Mouse (Mus musculus) midbrain, postnatal 0 days (tissue): ENCODE results near the gene Il15. TPM values are rescaled to one million over a fixed set of nuclear protein-coding genes. Genes with fewer than 3 reads are reported as not detected.

ENCODE experiments used
- ATAC-seq: fragments of 200-750 bp; cut with Nextera tagmentation; 2 replicates; pipeline ENCODE4 v1.8.0; 2017; ENCODE audit warnings: moderate number of reproducible peaks, mild to moderate bottlenecking, moderate TSS enrichment, moderate library complexity; ENCODE audit not compliant: low FRiP score
- DNase-seq: peaks from one replicate; pipeline ENCODE4 v3.0.0-alpha.2; 2015; ENCODE audit warnings: low spot score
- H3K27ac ChIP-seq: fragments of 300-500 bp; sonication (generic); 2 replicates; pipeline ENCODE4 v1.5.1; 2014; ENCODE audit warnings: low read depth, mild to moderate bottlenecking, low read length, mixed read lengths
- H3K27me3 ChIP-seq: fragments of 300-500 bp; sonication (generic); 2 replicates; pipeline ENCODE4 v1.6.1; 2014; ENCODE audit warnings: low read length, control low read depth, mixed read lengths; ENCODE audit not compliant: insufficient read depth
- H3K36me3 ChIP-seq: fragments of 300-500 bp; sonication (generic); 2 replicates; pipeline ENCODE4 v1.6.1; 2014; ENCODE audit warnings: low read length, control low read depth, mixed read lengths; ENCODE audit not compliant: insufficient read depth
- H3K4me1 ChIP-seq: fragments of 300-500 bp; sonication (generic); 2 replicates; pipeline ENCODE4 v1.6.1; 2014; ENCODE audit warnings: mild to moderate bottlenecking, control low read depth, antibody characterized with exemption, low read length, mixed read lengths; ENCODE audit not compliant: insufficient read depth
- H3K4me2 ChIP-seq: fragments of 300-500 bp; sonication (generic); 2 replicates; pipeline ENCODE4 v1.6.1; 2014; ENCODE audit warnings: low read depth, mild to moderate bottlenecking, low read length, mixed read lengths; ENCODE audit not compliant: poor library complexity, severe bottlenecking
- H3K4me3 ChIP-seq: fragments of 300-500 bp; sonication (generic); 2 replicates; pipeline ENCODE4 v1.5.1; 2014; ENCODE audit warnings: low read depth, mild to moderate bottlenecking, low read length, moderate library complexity
- H3K9ac ChIP-seq: fragments of 300-500 bp; sonication (generic); replicated peaks from 2 replicates; pipeline ENCODE4 v1.6.1; 2014; ENCODE audit warnings: mild to moderate bottlenecking, low read length, moderate library complexity, mixed read lengths; ENCODE audit not compliant: poor library complexity, severe bottlenecking
- H3K9me3 ChIP-seq: fragments of 300-500 bp; sonication (generic); 2 replicates; pipeline ENCODE4 v1.6.1; 2016; ENCODE audit warnings: low read length, control low read depth
- CTCF ChIP-seq: IDR thresholded peaks from 2 replicates; pipeline ENCODE4 v1.5.1; 2016; ENCODE audit warnings: antibody characterized with exemption, mild to moderate bottlenecking
- WGBS: fragments of 180-500 bp; shearing (Covaris S2); extraction: QIAGEN DNeasy Blood & Tissue Kit; methylation state at CpG from one replicate; pipeline ENCODE4 v1.1.7; 2014; 5-methylcytosine and 5-hydroxymethylcytosine counted together
- polyA plus RNA-seq: library from polyadenylated mRNA; unstranded; fragments of >200 nt; fragmentation: Nextera tagmentation; extraction: Ambion mirVana; gene quantifications from 2 replicates; pipeline ENCODE4 v1.2.1, GENCODE M21; 2015
- total RNA-seq: library from RNA; depleted of rRNA; stranded (reverse); fragments of >200 nt; gene quantifications from 2 replicates; pipeline ENCODE4 v1.2.3, GENCODE M21; 2014

Gene Il15
- total and polyA plus RNA-seq, 2 experiments from 2014 or later, result 1.2 to 1.9 TPM

GRCm38 (mm10) chr8:82382316-82382715, 20.7 kb downstream of the Il15 start:
- Histone ChIP-seq H3K9ac (no peak overlapping the region), H3K4me1 (no peaks in the 10 kb centered on the region), H3K27me3 (no peaks in the 10 kb centered on the region), H3K9me3 (no peaks in the 10 kb centered on the region), H3K36me3 (no peaks in the 10 kb centered on the region), H3K27ac (no peak overlapping the region), H3K4me2 (no peak overlapping the region), H3K4me3 (no peak overlapping the region)
- no peak for TF ChIP-seq CTCF
- ATAC-seq (no peak), DNase-seq (no peak)
- WGBS, result 54% methylated on average over 2 of the region's 2 CpGs

- Histone ChIP-seq H3K27ac (no peak overlapping the region), H3K9me3 (no peaks in the 10 kb centered on the region), H3K36me3 (no peaks in the 10 kb centered on the region), H3K4me2 (no peak overlapping the region), H3K27me3 (no peaks in the 10 kb centered on the region), H3K4me1 (no peaks in the 10 kb centered on the region), H3K9ac (no peak overlapping the region), H3K4me3 (no peak overlapping the region)
- no peak for ATAC-seq
- 86% methylated on average over 4 of the region's 4 CpGs for WGBS
- DNase-seq, result no peak
- no peak for TF ChIP-seq CTCF
Observed at GRCm38 (mm10) chr8:82374470-82374869, 28.6 kb downstream of the Il15 start.

- no peak overlapping the region for H3K4me3 ChIP-seq
- no peak for TF ChIP-seq CTCF
- H3K27me3 ChIP-seq, result no peaks in the 10 kb centered on the region
- no peaks in the 10 kb centered on the region for H3K36me3 ChIP-seq
- ATAC-seq, result no peak
- 92% methylated on average over 6 of the region's 6 CpGs for WGBS
- no peak overlapping the region for H3K9ac ChIP-seq
- H3K4me2 ChIP-seq, result no peak overlapping the region
- no peaks in the 10 kb centered on the region for H3K4me1 ChIP-seq
- H3K27ac ChIP-seq, result no peak overlapping the region
- no peaks in the 10 kb centered on the region for H3K9me3 ChIP-seq
- DNase-seq, result no peak
Observed at GRCm38 (mm10) chr8:82372846-82373245, 30.2 kb downstream of the Il15 start.

GRCm38 (mm10) chr8:82370657-82371056, 32.4 kb downstream of the Il15 start:
- no peaks in the 10 kb centered on the region for H3K27me3 ChIP-seq
- no peak overlapping the region for H3K4me2 ChIP-seq
- no peak for TF ChIP-seq CTCF
- H3K4me1 ChIP-seq, result no peaks in the 10 kb centered on the region
- no peak for ATAC-seq
- H3K4me3 ChIP-seq, result no peak overlapping the region
- H3K9me3 ChIP-seq, result no peaks in the 10 kb centered on the region
- H3K9ac ChIP-seq, result no peak overlapping the region
- WGBS, result 85% methylated on average over 6 of the region's 6 CpGs
- DNase-seq, result no peak
- H3K27ac ChIP-seq, result no peak overlapping the region
- no peaks in the 10 kb centered on the region for H3K36me3 ChIP-seq

GRCm38 (mm10) chr8:82361061-82361460, 42.0 kb downstream of the Il15 start:
- H3K27me3 ChIP-seq, result no peaks in the 10 kb centered on the region
- DNase-seq (no peak), ATAC-seq (no peak)
- H3K9me3 ChIP-seq, result no peaks in the 10 kb centered on the region
- no peak overlapping the region for H3K27ac ChIP-seq
- no peaks in the 10 kb centered on the region for H3K4me1 ChIP-seq
- no peak overlapping the region for H3K4me3 ChIP-seq
- WGBS, result 89% methylated on average over 1 of the region's 1 CpGs
- no peaks in the 10 kb centered on the region for H3K36me3 ChIP-seq
- no peak overlapping the region for H3K4me2 ChIP-seq
- TF ChIP-seq CTCF, result no peak
- H3K9ac ChIP-seq, result no peak overlapping the region

GRCm38 (mm10) chr8:82356091-82356490, 46.9 kb downstream of the Il15 start:
- Histone ChIP-seq H3K27ac (no peak overlapping the region), H3K4me1 (no peaks in the 10 kb centered on the region), H3K27me3 (no peaks in the 10 kb centered on the region), H3K4me2 (no peak overlapping the region), H3K9ac (no peak overlapping the region), H3K36me3 (no peaks in the 10 kb centered on the region), H3K4me3 (no peak overlapping the region), H3K9me3 (no peaks in the 10 kb centered on the region)
- no peak for TF ChIP-seq CTCF
- no peak for ATAC-seq
- WGBS, result 80% methylated on average over 2 of the region's 2 CpGs
- peak; percentile 10 for DNase-seq
